Mouse (Mus musculus): Measurements from ENCODE around the gene Fdps. TPM values are rescaled to one million over a fixed set of nuclear protein-coding genes. Genes with fewer than 3 reads are reported as not detected.

Gene Fdps
- 194 and 207 TPM in 2 replicates for polyA plus RNA-seq (2015; fragmentation: Nextera tagmentation; extraction: Ambion mirVana)

GRCm38 (mm10) chr3:89101812-89102494, at the start of gene Fdps:
Gene Fdps (minus strand): TSS chr3:89101959.
- Histone ChIP-seq H3K4me2 (replicated peaks) (peak within 1 kb of the TSS; percentile 90), H3K4me3 (peak within 1 kb of the TSS; percentile 78), H3K36me3 (peaks cover 32% of the 10 kb centered on the region), H3K4me1 (peaks cover 30% of the 10 kb centered on the region), H3K27ac (peak within 1 kb of the TSS; percentile 55), H3K9me3 (no peaks in the 10 kb centered on the region), H3K9ac (peak within 1 kb of the TSS; percentile 86), H3K27me3 (no peaks in the 10 kb centered on the region)
- under 1% methylated on average over 26 of the region's 26 CpGs for WGBS
- peak; percentile 100 for ATAC-seq (ENCODE audit: low FRiP score, low read depth)

GRCm38 (mm10) chr3:89148567-89148966, 46.8 kb upstream of the Fdps start:
- peaks cover 7% of the 10 kb centered on the region for H3K4me1 ChIP-seq
- no peak for ATAC-seq (ENCODE audit: low FRiP score, low read depth)
- peak overlapping the region; percentile 63; the same call in 1 of the 2 replicates for H3K4me2 ChIP-seq (replicated peaks)
- no peaks in the 10 kb centered on the region for H3K9me3 ChIP-seq
- 73% methylated on average over 14 of the region's 14 CpGs for WGBS
- H3K36me3 ChIP-seq = no peaks in the 10 kb centered on the region
- peaks cover 72% of the 10 kb centered on the region for H3K27me3 ChIP-seq
- no peak overlapping the region for H3K27ac ChIP-seq
- H3K9ac ChIP-seq = no peak overlapping the region
- H3K4me3 ChIP-seq = no peak overlapping the region

- ATAC-seq (ENCODE audit: low FRiP score, low read depth) = no peak
- H3K4me2 ChIP-seq (replicated peaks) = peak overlapping the region; percentile 63
- no peaks in the 10 kb centered on the region for H3K36me3 ChIP-seq
- H3K27me3 ChIP-seq = peaks cover 71% of the 10 kb centered on the region
- H3K27ac ChIP-seq = no peak overlapping the region
- peaks cover 7% of the 10 kb centered on the region for H3K4me1 ChIP-seq
- peak overlapping the region; percentile 55 for H3K9ac ChIP-seq
- 5% methylated on average over 15 of the region's 15 CpGs for WGBS
- no peaks in the 10 kb centered on the region for H3K9me3 ChIP-seq
- peak overlapping the region; percentile 35 for H3K4me3 ChIP-seq
Observed at GRCm38 (mm10) chr3:89147979-89148311, 46.2 kb upstream of the Fdps start.

GRCm38 (mm10) chr3:89147101-89147978, 45.6 kb upstream of the Fdps start:
- peaks cover 7% of the 10 kb centered on the region for H3K4me1 ChIP-seq
- peak; percentile 53; the same call in 1 of the 2 replicates for ATAC-seq (ENCODE audit: low FRiP score, low read depth)
- 23% methylated on average over 26 of the region's 26 CpGs for WGBS
- H3K27me3 ChIP-seq = peaks cover 65% of the 10 kb centered on the region
- no peaks in the 10 kb centered on the region for H3K36me3 ChIP-seq
- no peak overlapping the region for H3K27ac ChIP-seq
- no peaks in the 10 kb centered on the region for H3K9me3 ChIP-seq
- peak overlapping the region; percentile 35 for H3K4me3 ChIP-seq
- peak overlapping the region; percentile 63 for H3K4me2 ChIP-seq (replicated peaks)
- peak overlapping the region; percentile 55 for H3K9ac ChIP-seq

- peaks cover 50% of the 10 kb centered on the region for H3K27me3 ChIP-seq
- ATAC-seq (ENCODE audit: low FRiP score, low read depth) = no peak
Observed at GRCm38 (mm10) chr3:89145566-89145965, 43.8 kb upstream of the Fdps start.

GRCm38 (mm10) chr3:89144821-89145220, 43.1 kb upstream of the Fdps start:
- H3K9me3 ChIP-seq = no peaks in the 10 kb centered on the region
- no peak overlapping the region for H3K9ac ChIP-seq
- peaks cover 7% of the 10 kb centered on the region for H3K4me1 ChIP-seq
- no peaks in the 10 kb centered on the region for H3K36me3 ChIP-seq
- no peak overlapping the region for H3K4me3 ChIP-seq
- no peak overlapping the region for H3K27ac ChIP-seq
- H3K27me3 ChIP-seq = peaks cover 43% of the 10 kb centered on the region
- no peak for ATAC-seq (ENCODE audit: low FRiP score, low read depth)
- H3K4me2 ChIP-seq (replicated peaks) = no peak overlapping the region
- WGBS = 61% methylated on average over 10 of the region's 10 CpGs

More at GRCm38 (mm10) chr3:89145566-89145965, 43.8 kb upstream of the Fdps start:
- no peaks in the 10 kb centered on the region for H3K9me3 ChIP-seq
- H3K27ac ChIP-seq = no peak overlapping the region
- H3K9ac ChIP-seq = no peak overlapping the region
- H3K36me3 ChIP-seq = no peaks in the 10 kb centered on the region
- H3K4me1 ChIP-seq = peaks cover 7% of the 10 kb centered on the region
- no peak overlapping the region for H3K4me2 ChIP-seq (replicated peaks)
- no peak overlapping the region for H3K4me3 ChIP-seq
- 15% methylated on average over 8 of the region's 8 CpGs for WGBS

- no peak overlapping the region for H3K4me2 ChIP-seq (replicated peaks)
- H3K27ac ChIP-seq = no peak overlapping the region
- no peak overlapping the region for H3K4me3 ChIP-seq
- H3K9ac ChIP-seq = no peak overlapping the region
- no peaks in the 10 kb centered on the region for H3K36me3 ChIP-seq
- 44% methylated on average over 9 of the region's 9 CpGs for WGBS
- peaks cover 16% of the 10 kb centered on the region; the same call in 1 of the 2 replicates for H3K27me3 ChIP-seq
- no peak for ATAC-seq (ENCODE audit: low FRiP score, low read depth)
- no peaks in the 10 kb centered on the region for H3K9me3 ChIP-seq
- no peaks in the 10 kb centered on the region for H3K4me1 ChIP-seq
Observed at GRCm38 (mm10) chr3:89136365-89136764, 34.6 kb upstream of the Fdps start.

- Histone ChIP-seq H3K4me1 (no peaks in the 10 kb centered on the region), H3K27ac (no peak within 1 kb of the TSS), H3K4me2 (replicated peaks) (no peak within 1 kb of the TSS), H3K9ac (no peak within 1 kb of the TSS), H3K9me3 (no peaks in the 10 kb centered on the region), H3K27me3 (peaks cover 16% of the 10 kb centered on the region; the same call in 1 of the 2 replicates), H3K36me3 (no peaks in the 10 kb centered on the region), H3K4me3 (no peak within 1 kb of the TSS)
- no peak for ATAC-seq (ENCODE audit: low FRiP score, low read depth)
- WGBS = 61% methylated on average over 3 of the region's 3 CpGs
Observed at GRCm38 (mm10) chr3:89135958-89136357, 34.2 kb upstream of the Fdps start, which contains the start of gene Pklr. Gene Pklr (plus strand): TSS chr3:89136142.

GRCm38 (mm10) chr3:89133752-89134151, 32.0 kb upstream of the Fdps start:
- Histone ChIP-seq H3K4me1 (no peaks in the 10 kb centered on the region), H3K27me3 (peaks cover 16% of the 10 kb centered on the region; the same call in 1 of the 2 replicates), H3K36me3 (no peaks in the 10 kb centered on the region), H3K9me3 (no peaks in the 10 kb centered on the region), H3K4me3 (no peak overlapping the region), H3K4me2 (replicated peaks) (no peak overlapping the region), H3K27ac (no peak overlapping the region), H3K9ac (no peak overlapping the region)
- WGBS = 83% methylated on average over 1 of the region's 1 CpGs
- no peak for ATAC-seq (ENCODE audit: low FRiP score, low read depth)

- Histone ChIP-seq H3K9ac (no peak overlapping the region), H3K27ac (no peak overlapping the region), H3K4me1 (no peaks in the 10 kb centered on the region), H3K27me3 (peaks cover 16% of the 10 kb centered on the region; the same call in 1 of the 2 replicates), H3K4me2 (replicated peaks) (0 out of 2 replicates have a peak overlapping the region, but pooled peaks have one; percentile 67), H3K36me3 (no peaks in the 10 kb centered on the region), H3K9me3 (no peaks in the 10 kb centered on the region), H3K4me3 (no peak overlapping the region)
- WGBS = 76% methylated on average over 7 of the region's 7 CpGs
- no peak for ATAC-seq (ENCODE audit: low FRiP score, low read depth)
Observed at GRCm38 (mm10) chr3:89133063-89133450, 31.3 kb upstream of the Fdps start.

GRCm38 (mm10) chr3:89132285-89133062, 30.7 kb upstream of the Fdps start:
- H3K36me3 ChIP-seq = no peaks in the 10 kb centered on the region
- peak overlapping the region; percentile 61 for H3K9ac ChIP-seq
- WGBS = 12% methylated on average over 30 of the region's 30 CpGs
- peaks cover 16% of the 10 kb centered on the region; the same call in 1 of the 2 replicates for H3K27me3 ChIP-seq
- no peak overlapping the region for H3K27ac ChIP-seq
- H3K4me3 ChIP-seq = peak overlapping the region; percentile 38
- no peak for ATAC-seq (ENCODE audit: low FRiP score, low read depth)
- H3K4me1 ChIP-seq = no peaks in the 10 kb centered on the region
- H3K9me3 ChIP-seq = no peaks in the 10 kb centered on the region
- peak overlapping the region; percentile 67 for H3K4me2 ChIP-seq (replicated peaks)
